9 mouse cellular contexts compared by ENCODE assay signal in genomic region chr6:91104765-91105399, GRCm38 (mm10). TPM values are rescaled to one million over a fixed set of nuclear protein-coding genes. Genes with fewer than 3 reads are reported as not detected.
DNase-seq lines count a peak whose midpoint lies in the region; ATAC-seq and TF ChIP-seq lines count a peak whose summit lies in the region.
"Had no signal": no experiment of that assay in that cellular context is flagged by ENCODE, and none has a peak within 500 bp of the region (broad histone marks: within the 10 kb centered on the region; RNA-seq: fewer than 3 reads in every experiment).

No protein-coding gene starts in this region.

- no peak for DNase-seq in gastrocnemius, adult 2 months
- no peak for DNase-seq in gastrocnemius, postnatal 36 days
- DNase-seq in MEL (ENCODE audit: low read depth, low spot score) = peak; percentile 84
- no peak for DNase-seq in midbrain, embryonic 14.5 days
- no peak for DNase-seq in layer of hippocampus, adult 11-12 months (ENCODE audit: low spot score)
- no peak for DNase-seq in forebrain, postnatal 0 days

- no peak for TF ChIP-seq POLR2A in MEL (IDR thresholded peaks at IDR 0.05; ENCODE audit: control insufficient read depth in 1 of 2, insufficient read depth in 1 of 2, low read depth in 1 of 2, low read length in 2 of 2, poor library complexity in 1 of 2)

- H3K4me1 ChIP-seq in MEL (ENCODE audit: control insufficient read depth in 1 of 2, insufficient read depth in 2 of 2, low read length in 2 of 2) = peaks cover 21 to 34% of the 10 kb centered on the region in 2 experiments
- 0 out of 2 replicates have a peak, but pooled peaks cover 5% of the 10 kb centered on the region for H3K4me1 ChIP-seq in intestine, embryonic 16.5 days (ENCODE audit: control insufficient read depth, insufficient read depth, low read length)
- H3K4me1 ChIP-seq in liver, embryonic 16.5 days (ENCODE audit: control insufficient read depth, low read depth, low read length) = peaks cover 44% of the 10 kb centered on the region
- H3K4me1 ChIP-seq in midbrain, embryonic 14.5 days (ENCODE audit: control insufficient read depth, insufficient read depth, low read length) = no peaks in the 10 kb centered on the region
- H3K4me1 ChIP-seq in forebrain, postnatal 0 days (ENCODE audit: insufficient read depth) = no peaks in the 10 kb centered on the region

- H3K4me3 ChIP-seq in gastrocnemius, adult 2 months = no peak overlapping the region
- H3K4me3 ChIP-seq in MEL (ENCODE audit: control insufficient read depth in 1 of 2, insufficient read depth in 1 of 2, low read depth in 2 of 2, low read length in 2 of 2) = no peak overlapping the region
- no peak overlapping the region for H3K4me3 ChIP-seq in intestine, embryonic 16.5 days (ENCODE audit: low read length)
- no peak overlapping the region for H3K4me3 ChIP-seq in liver, embryonic 16.5 days (ENCODE audit: low read depth, low read length)
- H3K4me3 ChIP-seq in midbrain, embryonic 14.5 days (replicated peaks; ENCODE audit: low read depth, low read length) = no peak overlapping the region
- H3K4me3 ChIP-seq in forebrain, postnatal 0 days (ENCODE audit: low read depth, low read length) = no peak overlapping the region
- H3K4me3 ChIP-seq: erythroblast, embryonic 14.5 days had no signal

- H3K36me3 ChIP-seq in MEL (ENCODE audit: control insufficient read depth in 1 of 2, insufficient read depth in 2 of 2, low read length in 2 of 2) = peaks cover 7 to 35% of the 10 kb centered on the region in 2 experiments
- no peaks in the 10 kb centered on the region for H3K36me3 ChIP-seq in intestine, embryonic 16.5 days (ENCODE audit: control insufficient read depth, insufficient read depth, low read length)
- 0 out of 2 replicates have a peak, but pooled peaks cover 3% of the 10 kb centered on the region for H3K36me3 ChIP-seq in liver, embryonic 16.5 days (ENCODE audit: control insufficient read depth, insufficient read depth)
- H3K36me3 ChIP-seq in midbrain, embryonic 14.5 days (ENCODE audit: control insufficient read depth, insufficient read depth, low read length) = 0 out of 2 replicates have a peak, but pooled peaks cover 3% of the 10 kb centered on the region
- H3K36me3 ChIP-seq in forebrain, postnatal 0 days (ENCODE audit: insufficient read depth) = 0 out of 2 replicates have a peak, but pooled peaks cover 4% of the 10 kb centered on the region

- no peaks in the 10 kb centered on the region for H3K9me3 ChIP-seq in MEL (replicated peaks; ENCODE audit: insufficient read depth, low read length)
- H3K9me3 ChIP-seq in intestine, embryonic 16.5 days (ENCODE audit: control insufficient read depth, low read length) = no peaks in the 10 kb centered on the region
- H3K9me3 ChIP-seq in liver, embryonic 16.5 days (replicated peaks; ENCODE audit: control insufficient read depth, low read length) = no peaks in the 10 kb centered on the region
- H3K9me3 ChIP-seq in midbrain, embryonic 14.5 days (ENCODE audit: control insufficient read depth, low read length) = no peaks in the 10 kb centered on the region
- no peaks in the 10 kb centered on the region for H3K9me3 ChIP-seq in forebrain, postnatal 0 days (ENCODE audit: low read length)

- TF ChIP-seq CTCF in gastrocnemius, adult 2 months (IDR thresholded peaks at IDR 0.05) = no peak
- TF ChIP-seq CTCF in MEL (IDR thresholded peaks at IDR 0.05 in 2 of 3, conservative IDR thresholded peaks at IDR 0.05 in 1 of 3; ENCODE audit: control insufficient read depth in 1 of 3, insufficient read depth in 1 of 3, low read depth in 2 of 3, low read length in 3 of 3, poor library complexity in 1 of 3, severe bottlenecking in 1 of 3) = no peak
- TF ChIP-seq CTCF in forebrain, postnatal 0 days (IDR thresholded peaks at IDR 0.05; ENCODE audit: low read depth) = no peak

- TF ChIP-seq RAD21 in MEL (IDR thresholded peaks at IDR 0.05; ENCODE audit: low read depth, low read length) = no peak

- H3K79me2 ChIP-seq in MEL (ENCODE audit: control insufficient read depth, insufficient read depth, low read length, poor library complexity) = peaks cover 28% of the 10 kb centered on the region

- H3K4me2 ChIP-seq in intestine, embryonic 16.5 days (ENCODE audit: low read depth, low read length) = no peak overlapping the region
- H3K4me2 ChIP-seq in liver, embryonic 16.5 days (ENCODE audit: low read depth, low read length) = no peak overlapping the region; the same call in 1 of the 2 replicates
- no peak overlapping the region for H3K4me2 ChIP-seq in midbrain, embryonic 14.5 days (ENCODE audit: low read length)
- no peak overlapping the region for H3K4me2 ChIP-seq in forebrain, postnatal 0 days (ENCODE audit: low read depth)

- H3K27ac ChIP-seq in gastrocnemius, adult 2 months = peak overlapping the region; percentile 2
- 0 out of 2 replicates have a peak overlapping the region, but pooled peaks have one; percentile 11 for H3K27ac ChIP-seq in MEL (ENCODE audit: control insufficient read depth, low read depth, low read length)
- no peak overlapping the region for H3K27ac ChIP-seq in intestine, embryonic 16.5 days (ENCODE audit: low read length)
- H3K27ac ChIP-seq in liver, embryonic 16.5 days (ENCODE audit: low read length) = peak overlapping the region; percentile 53
- no peak overlapping the region for H3K27ac ChIP-seq in midbrain, embryonic 14.5 days (replicated peaks; ENCODE audit: low read depth, low read length)
- H3K27ac ChIP-seq in forebrain, postnatal 0 days (ENCODE audit: low read depth, low read length) = no peak overlapping the region

- ATAC-seq in intestine, embryonic 16.5 days = peak; percentile 81
- ATAC-seq in liver, embryonic 16.5 days (ENCODE audit: low read depth) = peak; percentile 41; the same call in 1 of the 2 replicates
- no peak for ATAC-seq in midbrain, embryonic 14.5 days (ENCODE audit: low FRiP score, low TSS enrichment)
- no peak for ATAC-seq in forebrain, postnatal 0 days

- no peaks in the 10 kb centered on the region for H3K27me3 ChIP-seq in MEL (ENCODE audit: control insufficient read depth in 1 of 2, insufficient read depth in 2 of 2, low read length in 2 of 2)
- H3K27me3 ChIP-seq in intestine, embryonic 16.5 days (replicated peaks; ENCODE audit: control insufficient read depth, insufficient read depth, low read length) = no peaks in the 10 kb centered on the region
- no peaks in the 10 kb centered on the region for H3K27me3 ChIP-seq in liver, embryonic 16.5 days (ENCODE audit: control insufficient read depth, insufficient read depth, low read depth, low read length)
- H3K27me3 ChIP-seq in midbrain, embryonic 14.5 days (ENCODE audit: control insufficient read depth, insufficient read depth, low read length) = no peaks in the 10 kb centered on the region
- H3K27me3 ChIP-seq in forebrain, postnatal 0 days (ENCODE audit: insufficient read depth, low read length) = no peaks in the 10 kb centered on the region

- intact Hi-C loops in gastrocnemius, adult 2 months (cut with DNase I) = no loop called here
- intact Hi-C loops in gastrocnemius, postnatal 36 days (cut with DNase I) = no loop called here

- WGBS in intestine, embryonic 16.5 days = 51% methylated on average over 3 of the region's 3 CpGs
- WGBS in liver, embryonic 16.5 days (ENCODE audit: insufficient replicate concordance) = 57% methylated on average over 3 of the region's 3 CpGs
- 77% methylated on average over 3 of the region's 3 CpGs for WGBS in midbrain, embryonic 14.5 days
- 67% methylated on average over 3 of the region's 3 CpGs for WGBS in forebrain, postnatal 0 days

- no peak overlapping the region for H3K9ac ChIP-seq in MEL (ENCODE audit: control insufficient read depth, low read depth, low read length, poor library complexity, severe bottlenecking)
- no peak overlapping the region for H3K9ac ChIP-seq in intestine, embryonic 16.5 days (ENCODE audit: low read depth, low read length)
- peak overlapping the region; percentile 13; the same call in 1 of the 2 replicates for H3K9ac ChIP-seq in liver, embryonic 16.5 days (ENCODE audit: low read depth, low read length)
- H3K9ac ChIP-seq in midbrain, embryonic 14.5 days (replicated peaks; ENCODE audit: low read length) = no peak overlapping the region
- no peak overlapping the region for H3K9ac ChIP-seq in forebrain, postnatal 0 days

- no peak for TF ChIP-seq EP300 in MEL (IDR thresholded peaks at IDR 0.05; ENCODE audit: low read depth in 1 of 2, low read length in 2 of 2)

TF ChIP-seq in MEL, 35 proteins besides CTCF, POLR2A, EP300 and RAD21 (continues in another document):
- TF ChIP-seq POLR2AphosphoS2 (IDR thresholded peaks at IDR 0.05; ENCODE audit: low read length) = no peak
- no peak for TF ChIP-seq NELFE (IDR thresholded peaks at IDR 0.05; ENCODE audit: low read depth, low read length)
- no peak for TF ChIP-seq ELF1 (IDR thresholded peaks at IDR 0.05; ENCODE audit: low read depth, low read length)
- peak; percentile 87 for TF ChIP-seq USF1 (IDR thresholded peaks at IDR 0.05; ENCODE audit: low read depth, low read length)
- peak; percentile 99 for TF ChIP-seq MXI1 (IDR thresholded peaks at IDR 0.05; ENCODE audit: low read depth, low read length)
- TF ChIP-seq ETS1 (IDR thresholded peaks at IDR 0.05; ENCODE audit: low read depth, low read length) = no peak

RNA-seq across cellular contexts. Expression of gene Nup210, which starts 11.7 kb away (rescaled TPM):
- 10 to 100 TPM; 18.8 to 31.7 TPM for total RNA-seq in gastrocnemius, adult 2 months (2021)
- 10 to 100 TPM; 21.1 to 26.3 TPM for total RNA-seq in gastrocnemius, postnatal 36 days (2021)
- total RNA-seq in MEL (2012; rRNA removed) = 46.3 and 56.7 TPM in 2 replicates
- 100 to 1,000 TPM in 1 of 2 experiments, 10 to 100 TPM in 1; 71.5 to 394 TPM for polyA plus RNA-seq in MEL (2012; ENCODE audit: insufficient read depth in 1 of 2, insufficient read length in 2 of 2, low read depth in 1 of 2, low replicate concordance in 2 of 2, missing spikeins in 1 of 2)
- 13.7 TPM in 2 replicates for polyA plus RNA-seq in intestine, embryonic 16.5 days (2015; fragmentation: Nextera tagmentation; extraction: Ambion mirVana)
- 32.3 and 33.2 TPM in 2 replicates for polyA plus RNA-seq in liver, embryonic 16.5 days (2015; fragmentation: Nextera tagmentation; extraction: Ambion mirVana)
- 17.1 and 28.0 TPM in 2 replicates for polyA plus RNA-seq in midbrain, embryonic 14.5 days (2014; fragmentation: Nextera tagmentation; extraction: Ambion mirVana)
- total RNA-seq in forebrain, postnatal 0 days (2014; rRNA removed) = 36.6 and 52.6 TPM in 2 replicates
- polyA plus RNA-seq in forebrain, postnatal 0 days (2015; fragmentation: Nextera tagmentation; extraction: Ambion mirVana) = 9.1 and 12.5 TPM in 2 replicates

RNA-seq across cellular contexts. Expression of gene Hdac11, which starts 51.6 kb away (rescaled TPM):
- total RNA-seq in gastrocnemius, adult 2 months (2021) = 1 to 10 TPM; 5.1 to 6.5 TPM
- 1 to 10 TPM; 3.7 to 4.0 TPM for total RNA-seq in gastrocnemius, postnatal 36 days (2021)
- 2.5 and 3.3 TPM in 2 replicates for total RNA-seq in MEL (2012; rRNA removed)
- 1 to 10 TPM in 1 of 2 experiments, not detected in 1; 6.0 TPM for polyA plus RNA-seq in MEL (2012; ENCODE audit: insufficient read depth in 1 of 2, insufficient read length in 2 of 2, low read depth in 1 of 2, low replicate concordance in 2 of 2, missing spikeins in 1 of 2)
- polyA plus RNA-seq in intestine, embryonic 16.5 days (2015; fragmentation: Nextera tagmentation; extraction: Ambion mirVana) = 7.7 and 9.0 TPM in 2 replicates
- 4.5 and 4.8 TPM in 2 replicates for polyA plus RNA-seq in liver, embryonic 16.5 days (2015; fragmentation: Nextera tagmentation; extraction: Ambion mirVana)
- 42.1 and 50.3 TPM in 2 replicates for polyA plus RNA-seq in midbrain, embryonic 14.5 days (2014; fragmentation: Nextera tagmentation; extraction: Ambion mirVana)
- total RNA-seq in forebrain, postnatal 0 days (2014; rRNA removed) = 70.3 and 81.0 TPM in 2 replicates
- polyA plus RNA-seq in forebrain, postnatal 0 days (2015; fragmentation: Nextera tagmentation; extraction: Ambion mirVana) = 27.4 and 34.5 TPM in 2 replicates

Comparison
In these comparisons a context has a peak if more than half of its experiments do, and no peak if none do; other contexts are left out.
1. H3K27ac ChIP-seq: peak in gastrocnemius, adult 2 months (single experiment), MEL (single experiment) and liver, embryonic 16.5 days (single experiment); none in intestine, embryonic 16.5 days (single experiment), midbrain, embryonic 14.5 days (single experiment) and forebrain, postnatal 0 days (single experiment).
2. ATAC-seq: peak in intestine, embryonic 16.5 days (single experiment) and liver, embryonic 16.5 days (single experiment); none in midbrain, embryonic 14.5 days (single experiment) and forebrain, postnatal 0 days (single experiment).